Comparison of ENCODE assay signal across 15 mouse cellular contexts in the genomic region with DNA sequence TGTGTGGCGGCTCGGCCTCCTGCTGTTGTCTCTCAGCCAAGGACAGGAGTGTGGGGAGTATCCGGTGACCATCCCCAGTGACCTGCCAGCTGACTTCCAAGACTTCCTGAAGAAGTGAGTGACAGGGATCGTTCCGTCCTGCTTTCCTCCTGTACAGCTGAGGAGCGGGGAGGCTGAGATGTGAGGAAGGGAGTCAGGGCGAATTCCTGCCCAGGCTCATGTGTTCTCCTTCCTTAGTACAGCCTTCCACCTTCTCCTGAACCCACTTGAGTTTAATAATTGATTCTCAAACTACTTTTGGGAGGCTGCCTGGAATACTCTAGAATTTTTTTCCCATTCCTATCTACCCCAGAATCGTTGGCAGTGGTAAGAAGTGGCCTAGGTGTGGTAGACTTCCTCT. TPM values are rescaled to one million over a fixed set of nuclear protein-coding genes. Genes with fewer than 3 reads are reported as not detected.
DNase-seq lines count a peak whose midpoint lies in the region; ATAC-seq lines count a peak whose summit lies in the region.
"Had no signal": no experiment of that assay in that cellular context is flagged by ENCODE, and none has a peak within 500 bp of the region (broad histone marks: within the 10 kb centered on the region; RNA-seq: fewer than 3 reads in every experiment).

No protein-coding gene starts in this region.

- intact Hi-C loops in heart, postnatal 10 days (cut with DNase I), result loop anchor here (5.0 kb wide), 1 partner anchor 220 kb away; no protein-coding TSS in a partner anchor

- peak; percentile 7 to 41 for DNase-seq in heart, adult 9 months (ENCODE audit: low spot score in 2 of 2)
- DNase-seq in heart, embryonic 10.5 days (ENCODE audit: low spot score), result no peak
- peak; percentile 30 to 35 for DNase-seq in heart, postnatal 10 days
- DNase-seq in kidney, postnatal 14 days, result peak; percentile 36
- DNase-seq in lung, postnatal 10 days, result peak; percentile 37
- DNase-seq in liver, result no peak
- DNase-seq: cerebellum, postnatal 14 days; liver, embryonic 13.5 days; thymus, postnatal 36 days had no signal

- no peaks in the 10 kb centered on the region for H3K9me3 ChIP-seq in heart, embryonic 10.5 days
- H3K9me3 ChIP-seq: forebrain, embryonic 15.5 days; liver, embryonic 13.5 days; midbrain, embryonic 15.5 days had no signal

- no peak overlapping the region for H3K4me3 ChIP-seq in heart, embryonic 10.5 days
- H3K4me3 ChIP-seq: erythroblast, embryonic 14.5 days; forebrain, embryonic 15.5 days; liver, embryonic 13.5 days; midbrain, embryonic 15.5 days had no signal

- H3K27ac ChIP-seq in heart, embryonic 10.5 days, result no peak overlapping the region
- H3K27ac ChIP-seq: forebrain, embryonic 15.5 days; liver, embryonic 13.5 days; midbrain, embryonic 15.5 days had no signal

- no peaks in the 10 kb centered on the region for H3K27me3 ChIP-seq in heart, embryonic 10.5 days (ENCODE audit: insufficient read depth, poor library complexity, severe bottlenecking)
- H3K27me3 ChIP-seq: forebrain, embryonic 15.5 days; liver, embryonic 13.5 days; midbrain, embryonic 15.5 days had no signal

- no peak for ATAC-seq in activated CD4-positive, CD25-positive, alpha-beta regulatory T cell, adult 4 months
- ATAC-seq: forebrain, embryonic 15.5 days; inflammation-experienced regulatory T-cells, adult 6 months; midbrain, embryonic 15.5 days had no signal

- 82% methylated on average over 8 of the region's 8 CpGs for WGBS in heart, embryonic 10.5 days

- no peaks in the 10 kb centered on the region for H3K4me1 ChIP-seq in heart, embryonic 10.5 days
- H3K4me1 ChIP-seq: forebrain, embryonic 15.5 days; liver, embryonic 13.5 days; midbrain, embryonic 15.5 days had no signal

- peaks cover 73% of the 10 kb centered on the region for H3K36me3 ChIP-seq in heart, embryonic 10.5 days

RNA-seq across cellular contexts. Expression of a gene that starts 34.0 kb away (rescaled TPM):
- polyA plus RNA-seq in heart, embryonic 10.5 days (2016; fragmentation: Nextera tagmentation; extraction: Ambion mirVana), result 9.5 and 10.0 TPM in 2 replicates
- total RNA-seq in heart, postnatal 10 days (2021), result 10 to 100 TPM; 11.5 to 12.9 TPM
- 1 to 10 TPM; 2.0 to 2.7 TPM for polyA plus RNA-seq in activated CD4-positive, CD25-positive, alpha-beta regulatory T cell, adult 4 months (2017; shearing (Covaris generic))

RNA-seq across cellular contexts. Expression of a gene that starts 49.2 kb away (rescaled TPM):
- 0.39 TPM in 1 of 2 replicates, not detected in the other for polyA plus RNA-seq in heart, embryonic 10.5 days (2016; fragmentation: Nextera tagmentation; extraction: Ambion mirVana)
- total RNA-seq in heart, postnatal 10 days (2021), result under 1 TPM; 0.20 to 0.31 TPM
- polyA plus RNA-seq in activated CD4-positive, CD25-positive, alpha-beta regulatory T cell, adult 4 months (2017; shearing (Covaris generic)), result under 1 TPM in 1 of 2 experiments, not detected in 1; 0.11 TPM
- total RNA-seq: megakaryocyte, adult 5-6 weeks had no signal
- polyA plus RNA-seq: erythroblast, embryonic 14.5 days had no signal

RNA-seq across cellular contexts. Expression of a gene that starts 57.1 kb away (rescaled TPM):
- polyA plus RNA-seq in heart, embryonic 10.5 days (2016; fragmentation: Nextera tagmentation; extraction: Ambion mirVana), result 209 and 232 TPM in 2 replicates
- 100 to 1,000 TPM; 121 to 126 TPM for total RNA-seq in heart, postnatal 10 days (2021)
- polyA plus RNA-seq in activated CD4-positive, CD25-positive, alpha-beta regulatory T cell, adult 4 months (2017; shearing (Covaris generic)), result 100 to 1,000 TPM; 294 to 327 TPM

Comparison
In these comparisons a context has a peak if more than half of its experiments do, and no peak if none do; other contexts are left out.
1. DNase-seq: peak in heart, adult 9 months (2 of 2), heart, postnatal 10 days (2 of 2), kidney, postnatal 14 days (single experiment) and lung, postnatal 10 days (single experiment); none in heart, embryonic 10.5 days (single experiment) and liver (single experiment).